Mouse (Mus musculus): Measurements from ENCODE around the gene Epc2.

DNA sequence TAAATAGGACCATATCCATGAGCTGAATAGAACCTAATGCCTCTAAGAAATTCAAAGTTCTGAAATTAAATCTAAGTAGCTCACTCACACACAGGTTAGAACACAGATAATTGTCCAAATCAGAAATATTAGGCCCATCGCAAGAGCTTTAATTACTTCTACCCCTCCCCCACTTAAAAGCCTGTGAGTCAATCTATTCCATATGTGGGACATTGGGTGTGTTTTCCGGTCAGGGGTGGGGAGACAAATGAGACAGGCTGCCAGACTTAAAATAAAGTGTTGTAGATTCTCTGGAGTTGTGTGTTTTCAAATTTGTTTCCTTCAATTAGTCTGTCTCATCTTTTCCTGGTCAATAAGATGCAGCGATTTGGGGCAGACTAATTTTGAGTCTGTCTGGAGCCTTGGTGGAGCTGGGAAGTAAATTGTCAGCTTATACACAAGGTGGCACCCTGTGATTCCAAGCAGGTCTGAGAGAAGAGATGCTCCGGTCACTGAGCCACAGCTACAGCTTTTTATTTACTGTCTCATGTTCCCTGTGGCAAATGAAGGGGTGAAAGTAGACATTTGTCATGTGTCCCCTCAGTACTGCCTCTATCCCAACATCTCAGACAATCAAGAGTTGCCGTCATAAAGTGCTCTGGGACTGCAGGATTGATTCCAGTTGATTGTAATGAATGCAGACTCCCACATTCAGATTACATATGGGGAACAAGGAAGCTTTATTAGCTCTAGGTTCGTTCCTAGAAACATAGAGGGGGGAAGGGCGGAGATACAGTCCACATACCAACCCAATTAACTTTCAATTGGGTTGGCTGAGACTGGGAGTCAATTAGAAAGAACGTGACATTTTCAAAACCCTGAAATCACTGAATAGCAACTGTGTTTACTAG lies 3.5 kb upstream of the Epc2 start:
- TF ChIP-seq CTCF (IDR thresholded peaks at IDR 0.05; ENCODE audit: control insufficient read depth, insufficient read depth, insufficient read length) (no peak), MYOD1 (IDR thresholded peaks at IDR 0.05; ENCODE audit: control insufficient read depth, insufficient read length, low read depth) (no peak)

Data from C2C12 (cell line).